Mouse (Mus musculus) liver, postnatal 0 days (tissue): ENCODE data around the gene Bicc1. TPM values are rescaled to one million over a fixed set of nuclear protein-coding genes. Genes with fewer than 3 reads are reported as not detected.
A peak's percentile ranks its signal among the peaks of the same experiment; 100 is the strongest.
"Not testable (repeated sequence)": the region's sequence is repeated elsewhere in the genome, so short reads cannot be mapped to it uniquely, and the experiment has no call there.

Experiments
- ATAC-seq: fragments of 200-750 bp; cut with Nextera tagmentation; 2 replicates; pipeline ENCODE4 v1.8.0; 2017; ENCODE audit warnings: mild to moderate bottlenecking, moderate library complexity
- DNase-seq: peaks from one replicate; pipeline ENCODE4 v3.0.0-alpha.2; 2016
- H3K27ac ChIP-seq: fragments of 300-500 bp; sonication (generic); 2 replicates; pipeline ENCODE4 v1.5.1; 2014; ENCODE audit warnings: antibody characterized with exemption, moderate library complexity, mild to moderate bottlenecking, low read depth
- H3K27me3 ChIP-seq: fragments of 300-500 bp; sonication (generic); 2 replicates; pipeline ENCODE4 v1.6.1; 2014; ENCODE audit warnings: low read length, control low read depth, mixed read lengths; ENCODE audit not compliant: insufficient read depth
- H3K36me3 ChIP-seq: fragments of 300-500 bp; sonication (generic); replicated peaks from 2 replicates; pipeline ENCODE4 v1.6.1; 2014; ENCODE audit warnings: mild to moderate bottlenecking, control low read depth, low read length, moderate library complexity, mixed read lengths; ENCODE audit not compliant: insufficient read depth
- H3K4me1 ChIP-seq: fragments of 300-500 bp; sonication (generic); 2 replicates; pipeline ENCODE4 v1.6.1; 2014; ENCODE audit warnings: antibody characterized with exemption, mild to moderate bottlenecking, control low read depth; ENCODE audit not compliant: insufficient read depth
- H3K4me2 ChIP-seq: fragments of 300-500 bp; sonication (generic); 2 replicates; pipeline ENCODE4 v1.6.1; 2014; ENCODE audit warnings: low read depth, mild to moderate bottlenecking, low read length, moderate library complexity, mixed read lengths
- H3K4me3 ChIP-seq: fragments of 300-500 bp; sonication (generic); 2 replicates; pipeline ENCODE4 v1.5.1; 2014; ENCODE audit warnings: low read depth, low read length
- H3K9ac ChIP-seq: fragments of 300-500 bp; sonication (generic); replicated peaks from 2 replicates; pipeline ENCODE4 v1.6.1; 2014; ENCODE audit warnings: mild to moderate bottlenecking, moderate library complexity
- H3K9me3 ChIP-seq: fragments of 300-500 bp; sonication (generic); 2 replicates; pipeline ENCODE4 v1.6.1; 2016; ENCODE audit warnings: mild to moderate bottlenecking, control low read depth, low read length, mixed read lengths
- CTCF ChIP-seq: sonication (generic); IDR thresholded peaks from 2 replicates; pipeline ENCODE4 v1.5.1; 2016; ENCODE audit warnings: antibody characterized with exemption, low read depth
- EP300 ChIP-seq: IDR thresholded peaks from 2 replicates; pipeline ENCODE4 v1.6.1; 2016; ENCODE audit warnings: antibody characterized with exemption, low read depth, mild to moderate bottlenecking
- WGBS: fragments of 180-500 bp; shearing (Covaris S2); extraction: QIAGEN DNeasy Blood & Tissue Kit; methylation state at CpG from one replicate; pipeline ENCODE4 v1.1.7; 2014; ENCODE audit not compliant: insufficient replicate concordance; 5-methylcytosine and 5-hydroxymethylcytosine counted together
- polyA plus RNA-seq: library from polyadenylated mRNA; unstranded; fragments of >200 nt; fragmentation: Nextera tagmentation; extraction: Ambion mirVana; gene quantifications from 2 replicates; pipeline ENCODE4 v1.2.1, GENCODE M21; 2015

Bicc1 gene
- polyA plus RNA-seq, 1 experiment from 2014 or later, result 3.0 TPM

GRCm38 (mm10) chr10:70963599-70964193, 195.8 kb downstream of the Bicc1 start:
- Histone ChIP-seq H3K36me3 (no peaks in the 10 kb centered on the region), H3K4me3 (no peak overlapping the region), H3K27ac (no peak overlapping the region), H3K27me3 (no peaks in the 10 kb centered on the region), H3K4me2 (no peak overlapping the region), H3K4me1 (no peaks in the 10 kb centered on the region), H3K9ac (no peak overlapping the region), H3K9me3 (no peaks in the 10 kb centered on the region)
- ATAC-seq, result no peak
- DNase-seq, result no peak
- TF ChIP-seq EP300 (no peak), CTCF (peak; percentile 66)
- 48% methylated on average over 8 of the region's 8 CpGs for WGBS

GRCm38 (mm10) chr10:70961641-70962040, 197.9 kb downstream of the Bicc1 start:
- H3K4me1 ChIP-seq, result no peaks in the 10 kb centered on the region
- no peak overlapping the region for H3K27ac ChIP-seq
- TF ChIP-seq EP300 (no peak), CTCF (no peak)
- H3K27me3 ChIP-seq, result no peaks in the 10 kb centered on the region
- DNase-seq (no peak), ATAC-seq (no peak)
- H3K9ac ChIP-seq, result no peak overlapping the region
- 84% methylated on average over 8 of the region's 8 CpGs for WGBS
- H3K9me3 ChIP-seq, result no peaks in the 10 kb centered on the region
- H3K4me2 ChIP-seq, result no peak overlapping the region
- no peak overlapping the region for H3K4me3 ChIP-seq
- no peaks in the 10 kb centered on the region for H3K36me3 ChIP-seq

GRCm38 (mm10) chr10:70960396-70960795, 199.1 kb downstream of the Bicc1 start:
- not testable (repeated sequence) for H3K9ac ChIP-seq, ATAC-seq, H3K4me2 ChIP-seq, H3K27me3 ChIP-seq, H3K36me3 ChIP-seq, H3K4me1 ChIP-seq, H3K27ac ChIP-seq, DNase-seq, H3K4me3 ChIP-seq, H3K9me3 ChIP-seq
- WGBS, result 73% methylated on average over 6 of the region's 6 CpGs

DNA sequence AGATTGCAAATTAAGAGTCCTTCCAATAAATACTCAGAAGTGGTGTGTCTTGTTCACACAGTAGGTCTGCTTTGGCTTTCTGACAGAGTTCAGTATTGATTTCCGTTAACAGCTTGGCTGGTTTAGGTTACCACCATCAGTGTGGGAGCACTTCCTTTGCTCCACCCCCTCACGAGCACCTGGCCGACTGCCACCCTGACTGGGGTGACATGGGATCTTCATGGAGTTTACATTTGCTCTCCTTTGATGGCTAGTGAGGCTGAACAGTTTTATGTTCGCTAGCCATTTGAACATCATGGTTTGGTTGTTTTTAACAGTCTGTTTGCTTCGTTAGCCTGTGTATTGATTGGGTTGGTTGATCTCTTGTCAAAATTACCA, 206.7 kb downstream of the Bicc1 start:
- TF ChIP-seq CTCF, result no peak
- TF ChIP-seq EP300, result no peak
- no peaks in the 10 kb centered on the region for H3K9me3 ChIP-seq
- no peak overlapping the region for H3K9ac ChIP-seq
- no peaks in the 10 kb centered on the region for H3K27me3 ChIP-seq
- DNase-seq (no peak), ATAC-seq (no peak)
- no peak overlapping the region for H3K4me3 ChIP-seq
- no peaks in the 10 kb centered on the region for H3K4me1 ChIP-seq
- no peak overlapping the region for H3K4me2 ChIP-seq
- 70% methylated on average over 5 of the region's 5 CpGs for WGBS
- H3K36me3 ChIP-seq, result no peaks in the 10 kb centered on the region
- H3K27ac ChIP-seq, result no peak overlapping the region

GRCm38 (mm10) chr10:70952056-70952769, 207.3 kb downstream of the Bicc1 start:
- Histone ChIP-seq H3K9me3 (no peaks in the 10 kb centered on the region), H3K27me3 (no peaks in the 10 kb centered on the region), H3K4me1 (no peaks in the 10 kb centered on the region), H3K27ac (no peak overlapping the region), H3K9ac (no peak overlapping the region), H3K36me3 (no peaks in the 10 kb centered on the region), H3K4me2 (no peak overlapping the region), H3K4me3 (no peak overlapping the region)
- WGBS, result 81% methylated on average over 11 of the region's 11 CpGs
- ATAC-seq (no peak), DNase-seq (no peak)
- TF ChIP-seq EP300 (no peak), CTCF (no peak)

DNA sequence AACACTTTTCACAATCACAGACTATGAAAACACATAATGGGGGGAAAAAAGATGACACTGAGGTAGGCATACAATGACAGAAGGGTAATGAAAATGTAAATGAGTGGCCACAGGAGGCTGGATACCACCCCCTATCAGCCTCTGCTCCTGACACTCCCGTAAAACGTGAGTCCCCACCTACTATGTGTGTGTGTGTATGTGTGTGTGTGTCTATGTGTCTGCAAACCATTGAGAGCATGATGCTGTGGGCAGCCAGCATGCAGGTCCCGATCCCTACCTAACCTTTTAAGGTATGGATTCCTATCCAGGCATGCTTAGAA, 209.4 kb downstream of the Bicc1 start:
- DNase-seq (no peak), ATAC-seq (no peak)
- no peak overlapping the region for H3K27ac ChIP-seq
- H3K4me1 ChIP-seq, result no peaks in the 10 kb centered on the region
- no peak overlapping the region for H3K4me3 ChIP-seq
- 56% methylated on average over 3 of the region's 3 CpGs for WGBS
- no peak overlapping the region for H3K9ac ChIP-seq
- H3K9me3 ChIP-seq, result no peaks in the 10 kb centered on the region
- TF ChIP-seq CTCF, result no peak
- TF ChIP-seq EP300, result no peak
- no peaks in the 10 kb centered on the region for H3K27me3 ChIP-seq
- no peak overlapping the region for H3K4me2 ChIP-seq
- H3K36me3 ChIP-seq, result no peaks in the 10 kb centered on the region
